Mouse (Mus musculus) brain, embryonic 14.5 days (tissue): ENCODE data around the gene Auts2.

Experiments used
- CTCF ChIP-seq: fragments of 200-500 bp; IDR thresholded peaks from 2 replicates; pipeline ENCODE4 v1.5.1; 2012; ENCODE audit warnings: inconsistent platforms, mild to moderate bottlenecking, moderate library complexity, borderline replicate concordance; ENCODE audit not compliant: insufficient read depth, insufficient read length; ENCODE audit errors: extremely low read depth
- POLR2A ChIP-seq: fragments of 200-500 bp; IDR thresholded peaks from 2 replicates; pipeline ENCODE4 v1.6.1; 2012; ENCODE audit warnings: mild to moderate bottlenecking, inconsistent platforms, borderline replicate concordance; ENCODE audit not compliant: poor library complexity, insufficient read depth, insufficient read length, severe bottlenecking; ENCODE audit errors: extremely low read depth

GRCm38 (mm10) chr5:131815498-131815897 is 727.6 kb downstream of the Auts2 start:
- TF ChIP-seq CTCF (no peak), POLR2A (no peak)
